Mouse (Mus musculus) hindbrain, embryonic 11.5 days (tissue): ENCODE results near the gene Triobp. TPM values are rescaled to one million over a fixed set of nuclear protein-coding genes. Genes with fewer than 3 reads are reported as not detected.

Experiments used
- ATAC-seq: fragments of 200-750 bp; cut with Nextera tagmentation; 2 replicates; pipeline ENCODE4 v1.8.0; 2017; ENCODE audit warnings: mild to moderate bottlenecking, moderate TSS enrichment, moderate library complexity; ENCODE audit not compliant: low FRiP score
- DNase-seq: peaks from one replicate; pipeline ENCODE4 v3.0.0-alpha.2; 2015; ENCODE audit warnings: low spot score
- H3K27ac ChIP-seq: fragments of 300-500 bp; sonication (generic); 2 replicates; pipeline ENCODE4 v1.5.1; 2014; ENCODE audit warnings: mild to moderate bottlenecking, low read depth, low read length
- H3K27me3 ChIP-seq: fragments of 300-500 bp; sonication (generic); 2 replicates; pipeline ENCODE4 v1.6.1; 2014; ENCODE audit warnings: mild to moderate bottlenecking, low read length, moderate library complexity, mixed read lengths; ENCODE audit not compliant: control insufficient read depth, insufficient read depth
- H3K36me3 ChIP-seq: fragments of 300-500 bp; sonication (generic); 2 replicates; pipeline ENCODE4 v1.6.1; 2014; ENCODE audit warnings: mild to moderate bottlenecking, low read length, moderate library complexity, mixed read lengths; ENCODE audit not compliant: control insufficient read depth, insufficient read depth
- H3K4me1 ChIP-seq: fragments of 300-500 bp; sonication (generic); replicated peaks from 2 replicates; pipeline ENCODE4 v1.6.1; 2014; ENCODE audit warnings: low read length, mixed read lengths; ENCODE audit not compliant: control insufficient read depth, insufficient read depth
- H3K4me2 ChIP-seq: fragments of 300-500 bp; sonication (generic); replicated peaks from 2 replicates; pipeline ENCODE4 v1.6.1; 2014; ENCODE audit warnings: mild to moderate bottlenecking, low read depth, low read length
- H3K4me3 ChIP-seq: fragments of 300-500 bp; sonication (generic); 2 replicates; pipeline ENCODE4 v1.5.1; 2014; ENCODE audit warnings: low read depth, low read length
- H3K9ac ChIP-seq: fragments of 300-500 bp; sonication (generic); 2 replicates; pipeline ENCODE4 v1.6.1; 2014; ENCODE audit warnings: low read depth, low read length
- H3K9me3 ChIP-seq: fragments of 300-500 bp; sonication (generic); 2 replicates; pipeline ENCODE4 v1.6.1; 2016; ENCODE audit warnings: low read length; ENCODE audit not compliant: control insufficient read depth
- WGBS: fragments of 180-500 bp; shearing (Covaris S2); extraction: QIAGEN DNeasy Blood & Tissue Kit; methylation state at CpG from one replicate; pipeline ENCODE4 v1.1.7; 2014; 5-methylcytosine and 5-hydroxymethylcytosine counted together
- polyA plus RNA-seq: library from polyadenylated mRNA; unstranded; fragments of >200 nt; fragmentation: Nextera tagmentation; extraction: Ambion mirVana; gene quantifications from 2 replicates; pipeline ENCODE4 v1.2.1, GENCODE M21; 2014

Gene Triobp
- polyA plus RNA-seq, 1 experiment from 2014 or later, result 45.4 TPM

DNA sequence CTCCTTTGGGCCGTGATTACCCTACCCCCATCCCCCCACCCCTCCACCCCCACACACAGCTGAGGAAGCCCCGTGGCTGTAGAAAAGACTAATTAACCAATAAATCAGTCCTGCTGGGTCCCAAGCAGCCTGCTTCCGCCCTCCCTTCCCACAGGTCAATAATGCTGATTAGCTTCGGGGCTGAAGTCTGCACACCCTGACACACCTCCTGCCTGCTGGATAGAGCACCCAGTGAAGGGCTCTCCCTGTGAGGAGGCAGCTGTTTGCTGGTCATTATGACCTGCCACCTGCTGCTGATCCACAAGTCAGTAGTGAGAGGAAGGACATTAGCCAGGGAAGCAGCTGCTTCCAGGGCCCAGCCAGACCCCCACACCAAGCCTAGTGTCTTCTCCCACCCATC lies 97.3 kb downstream of the Triobp start:
- 11% methylated on average over 4 of the region's 4 CpGs for WGBS
- 0 out of 2 replicates have a peak overlapping the region, but pooled peaks have one; percentile 31 for H3K27ac ChIP-seq
- no peaks in the 10 kb centered on the region for H3K9me3 ChIP-seq
- H3K36me3 ChIP-seq, result no peaks in the 10 kb centered on the region
- peak; percentile 57 for DNase-seq
- H3K4me1 ChIP-seq, result peaks cover 8% of the 10 kb centered on the region
- no peak overlapping the region for H3K9ac ChIP-seq
- peak; percentile 87 for ATAC-seq
- H3K27me3 ChIP-seq, result peaks cover 33% of the 10 kb centered on the region
- no peak overlapping the region for H3K4me3 ChIP-seq
- no peak overlapping the region for H3K4me2 ChIP-seq

GRCm38 (mm10) chr15:79048186-79048585 lies 100.7 kb downstream of the Triobp start:
- ATAC-seq (no peak), DNase-seq (no peak)
- H3K27ac ChIP-seq, result no peak overlapping the region
- peaks cover 3% of the 10 kb centered on the region; the same call in 1 of the 2 replicates for H3K4me1 ChIP-seq
- H3K4me3 ChIP-seq, result no peak overlapping the region
- no peak overlapping the region for H3K4me2 ChIP-seq
- peaks cover 8% of the 10 kb centered on the region for H3K27me3 ChIP-seq
- 77% methylated on average over 4 of the region's 4 CpGs for WGBS
- no peak overlapping the region for H3K9ac ChIP-seq
- no peaks in the 10 kb centered on the region for H3K9me3 ChIP-seq
- no peaks in the 10 kb centered on the region; the same call in 1 of the 2 replicates for H3K36me3 ChIP-seq

DNA sequence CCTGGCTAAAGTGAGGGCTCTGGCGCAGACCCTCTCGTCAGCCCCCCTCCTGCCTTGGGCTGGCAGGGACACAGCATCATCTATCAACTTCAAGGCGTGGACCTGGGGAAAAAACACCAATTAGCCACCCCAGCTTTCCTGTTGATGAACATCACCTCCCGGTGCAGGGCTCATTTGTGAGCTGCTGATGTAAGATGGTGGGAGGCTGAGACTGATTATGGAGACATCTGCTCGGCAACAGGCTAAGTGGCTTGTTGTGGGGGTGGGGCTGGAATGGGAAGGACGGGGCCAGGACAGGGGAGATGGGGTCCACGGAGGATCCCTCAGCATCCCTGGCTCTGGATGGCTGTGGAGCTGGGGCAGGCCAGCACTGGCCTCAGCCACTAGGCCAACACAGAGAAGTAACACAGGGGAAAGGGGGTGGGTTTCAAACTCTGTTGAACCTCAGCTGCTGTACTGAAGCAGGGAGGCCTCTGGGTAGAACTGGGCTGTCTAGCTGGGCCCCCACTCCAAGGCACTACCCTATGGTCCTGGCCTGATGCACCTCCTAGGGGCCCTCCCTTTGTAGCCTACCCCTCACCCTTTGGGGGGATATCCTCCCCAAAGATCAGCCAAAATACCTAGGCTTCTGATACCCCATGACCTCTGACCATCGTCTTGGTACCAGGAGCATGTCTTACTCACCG lies 102.8 kb downstream of the Triobp start:
- Histone ChIP-seq H3K27me3 (no peaks in the 10 kb centered on the region), H3K27ac (no peak overlapping the region), H3K4me3 (no peak overlapping the region), H3K9ac (peak overlapping the region; percentile 20; the same call in 1 of the 2 replicates), H3K4me1 (no peaks in the 10 kb centered on the region; the same call in 1 of the 2 replicates), H3K36me3 (peaks cover 11% of the 10 kb centered on the region), H3K9me3 (no peaks in the 10 kb centered on the region), H3K4me2 (no peak overlapping the region)
- no peak for DNase-seq
- WGBS, result 58% methylated on average over 9 of the region's 9 CpGs
- ATAC-seq, result peak; percentile 64; the same call in 1 of the 2 replicates

DNA sequence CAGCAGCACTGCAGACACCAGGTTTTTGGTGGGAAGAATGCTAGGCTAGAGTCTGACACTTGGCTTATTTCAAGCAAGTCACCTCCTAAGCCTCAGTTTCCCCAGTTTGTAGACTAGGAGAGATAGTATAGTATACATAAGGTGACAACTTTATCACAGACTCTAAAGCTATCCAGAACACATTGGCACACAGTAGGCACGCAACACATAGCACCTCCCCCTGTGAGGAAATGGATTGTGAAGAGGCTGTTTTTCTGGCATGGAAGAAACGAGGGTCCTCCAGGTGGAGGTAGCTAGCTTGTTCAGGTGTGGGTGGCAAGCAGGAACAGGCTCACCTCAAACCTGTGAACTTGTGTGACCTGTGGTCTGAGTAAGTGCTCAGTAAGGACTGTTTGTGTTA lies 103.4 kb downstream of the Triobp start:
- ATAC-seq, result no peak
- DNase-seq, result no peak
- H3K4me1 ChIP-seq, result no peaks in the 10 kb centered on the region; the same call in 1 of the 2 replicates
- 85% methylated on average over 2 of the region's 2 CpGs for WGBS
- no peak overlapping the region for H3K27ac ChIP-seq
- no peak overlapping the region for H3K4me3 ChIP-seq
- H3K27me3 ChIP-seq, result no peaks in the 10 kb centered on the region
- H3K4me2 ChIP-seq, result no peak overlapping the region
- H3K36me3 ChIP-seq, result peaks cover 16% of the 10 kb centered on the region
- no peak overlapping the region for H3K9ac ChIP-seq
- no peaks in the 10 kb centered on the region for H3K9me3 ChIP-seq

DNA sequence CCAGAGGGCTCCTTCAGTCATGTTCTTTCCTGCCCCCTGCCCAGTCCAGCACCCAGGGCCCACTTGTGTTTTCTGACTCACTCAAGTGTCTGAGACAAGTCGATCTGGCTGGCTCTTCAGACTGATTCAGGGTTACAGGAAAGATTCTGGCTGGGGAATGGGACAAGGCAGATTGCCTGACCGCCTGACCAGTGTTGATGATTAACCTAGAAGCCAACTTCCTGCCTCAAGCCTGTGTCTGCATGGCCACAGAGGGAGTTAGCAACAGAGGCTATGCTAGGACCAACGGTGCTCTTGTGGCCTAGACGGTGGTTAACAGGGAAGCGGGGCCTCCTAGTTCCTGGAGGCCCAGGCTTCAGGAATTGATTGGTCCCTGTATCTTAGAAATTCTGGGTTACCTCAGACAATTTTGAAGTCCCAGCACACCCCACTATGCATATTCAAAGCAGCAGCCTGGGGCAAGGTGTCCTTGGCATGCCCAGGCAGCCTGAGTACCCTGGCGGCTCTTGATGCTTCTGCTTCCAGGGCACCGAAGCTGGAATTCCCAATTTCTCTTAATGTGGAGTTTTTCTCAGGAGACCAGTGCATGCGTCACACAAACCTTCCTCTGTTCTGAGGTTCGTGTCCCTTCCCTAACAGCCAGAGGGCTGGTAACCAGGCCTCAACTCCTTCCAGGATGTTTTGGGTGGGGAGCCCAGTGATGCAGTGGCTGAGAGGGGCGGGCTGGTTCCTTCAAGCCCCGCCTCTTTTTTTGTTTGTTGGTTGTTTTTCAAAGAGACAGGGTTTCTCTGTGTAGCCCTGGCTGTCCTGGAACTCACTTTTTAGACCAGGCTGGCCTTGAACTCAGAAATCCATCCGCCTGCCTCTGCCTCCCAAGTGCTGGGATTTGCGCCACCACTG lies 104.2 kb downstream of the Triobp start:
- 69% methylated on average over 13 of the region's 13 CpGs for WGBS
- peaks cover 16% of the 10 kb centered on the region for H3K36me3 ChIP-seq

DNA sequence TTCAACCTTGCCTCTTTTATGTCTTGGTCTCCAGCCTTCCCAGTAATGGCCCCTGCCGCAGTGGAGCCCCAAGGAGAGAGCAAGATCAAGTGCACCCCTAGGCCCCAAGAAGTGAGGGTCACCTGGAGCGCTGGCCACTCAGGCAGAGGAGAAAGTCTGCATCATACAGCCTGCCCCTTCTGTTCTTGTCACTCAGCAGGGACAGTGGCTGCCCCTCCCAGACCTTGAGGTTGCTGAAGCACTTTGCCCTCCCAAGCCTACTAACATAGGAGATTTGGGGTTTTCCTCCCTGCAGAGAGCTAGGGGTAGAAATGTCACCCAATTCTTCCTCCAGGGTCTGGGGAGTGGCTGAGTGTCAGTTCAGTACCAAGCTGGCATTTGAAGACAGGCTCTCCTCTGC lies 104.8 kb downstream of the Triobp start:
- H3K9ac ChIP-seq, result no peak overlapping the region
- H3K36me3 ChIP-seq, result peaks cover 16% of the 10 kb centered on the region
- H3K27me3 ChIP-seq, result no peaks in the 10 kb centered on the region
- WGBS, result 83% methylated on average over 2 of the region's 2 CpGs
- no peak overlapping the region for H3K4me2 ChIP-seq
- no peak for DNase-seq
- no peak overlapping the region for H3K27ac ChIP-seq
- H3K4me3 ChIP-seq, result no peak overlapping the region
- no peaks in the 10 kb centered on the region for H3K9me3 ChIP-seq
- ATAC-seq, result no peak
- no peaks in the 10 kb centered on the region; the same call in 1 of the 2 replicates for H3K4me1 ChIP-seq

More for the DNA sequence above, 104.2 kb downstream of the Triobp start:
- Histone ChIP-seq H3K4me2 (no peak overlapping the region), H3K27ac (no peak overlapping the region), H3K27me3 (no peaks in the 10 kb centered on the region), H3K9me3 (no peaks in the 10 kb centered on the region), H3K4me3 (no peak overlapping the region), H3K9ac (no peak overlapping the region), H3K4me1 (no peaks in the 10 kb centered on the region; the same call in 1 of the 2 replicates)
- DNase-seq (no peak), ATAC-seq (no peak)

Other genes starting within 250 kb of the Triobp start
- 0.60 and 0.85 TPM in 2 replicates for gene Elfn2, start 229.0 kb upstream of the Triobp start, polyA plus RNA-seq
- gene Mfng, start 174.2 kb upstream of the Triobp start, polyA plus RNA-seq, result 34.6 and 34.7 TPM in 2 replicates
- gene Card10, start 144.7 kb upstream of the Triobp start, polyA plus RNA-seq, result 1.8 and 2.4 TPM in 2 replicates
- gene Cdc42ep1, start 105.1 kb upstream of the Triobp start, polyA plus RNA-seq, result 7.8 and 9.1 TPM in 2 replicates
- gene Lgals2, start 92.2 kb upstream of the Triobp start, polyA plus RNA-seq, result not detected in 2 replicates
- 26.3 and 26.4 TPM in 2 replicates for gene Gga1, start 70.5 kb upstream of the Triobp start, polyA plus RNA-seq
- gene Gm49510, start 48.1 kb upstream of the Triobp start, polyA plus RNA-seq, result 0.13 and 0.42 TPM in 2 replicates
- gene Sh3bp1, start 48.0 kb upstream of the Triobp start, polyA plus RNA-seq, result 11.8 and 12.4 TPM in 2 replicates
- 34.8 and 35.2 TPM in 2 replicates for gene Pdxp, start 33.8 kb upstream of the Triobp start, polyA plus RNA-seq
- 390 and 438 TPM in 2 replicates for gene Lgals1, start 21.0 kb upstream of the Triobp start, polyA plus RNA-seq
- gene Nol12, start 12.8 kb upstream of the Triobp start, polyA plus RNA-seq, result 61.1 and 64.4 TPM in 2 replicates
- gene H1f0, start 80.7 kb downstream of the Triobp start, polyA plus RNA-seq, result 154 and 306 TPM in 2 replicates
- gene Galr3, start 94.2 kb downstream of the Triobp start, polyA plus RNA-seq, result not detected in 2 replicates
- gene Ankrd54, start 115.2 kb downstream of the Triobp start, polyA plus RNA-seq, result 56.3 and 59.7 TPM in 2 replicates
- gene Eif3l, start 127.5 kb downstream of the Triobp start, polyA plus RNA-seq, result 226 and 241 TPM in 2 replicates
- 5.3 and 7.2 TPM in 2 replicates for gene Micall1, start 161.2 kb downstream of the Triobp start, polyA plus RNA-seq
- gene Polr2f, start 193.3 kb downstream of the Triobp start, polyA plus RNA-seq, result 336 and 363 TPM in 2 replicates
- 13.5 and 15.0 TPM in 2 replicates for gene 1700088E04Rik, start 193.5 kb downstream of the Triobp start, polyA plus RNA-seq
- gene Sox10, start 217.5 kb downstream of the Triobp start, polyA plus RNA-seq, result 11.4 and 16.8 TPM in 2 replicates